Mouse (Mus musculus) lung, postnatal 36 days (tissue): ENCODE measurements around the gene Myo10.

ENCODE experiments used
- DNase-seq: peaks from one replicate; pipeline ENCODE4 v3.0.0; 2022; ENCODE audit warnings: mixed read lengths

Myo10 gene

GRCm38 (mm10) chr15:25652933-25653332, 30.6 kb downstream of the Myo10 start:
- DNase-seq = no peak

DNA sequence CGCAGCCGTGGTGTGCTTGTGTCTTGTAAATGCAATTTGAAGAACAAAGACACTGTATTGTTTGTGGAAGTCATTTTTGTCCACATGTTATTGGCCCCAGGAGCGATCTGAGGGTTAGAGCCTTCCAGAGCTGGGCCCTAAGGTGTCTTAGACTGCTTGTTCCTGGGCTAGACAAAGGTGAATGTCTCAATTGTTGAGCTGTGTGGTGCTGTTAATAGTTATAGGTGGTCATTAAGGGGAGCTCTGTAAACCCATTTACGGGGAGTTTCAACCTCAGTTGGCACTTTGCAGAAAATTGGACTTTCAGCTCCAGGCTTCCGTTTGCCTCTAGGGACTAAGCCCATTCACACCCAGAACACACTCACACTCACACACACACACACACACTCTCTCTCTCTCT, 31.4 kb downstream of the Myo10 start:
- no peak for DNase-seq

- no peak for DNase-seq
These were observed 40.7 kb downstream of the Myo10 start for GRCm38 (mm10) chr15:25662833-25663519.

- no peak for DNase-seq
These were observed 47.2 kb downstream of the Myo10 start for GRCm38 (mm10) chr15:25669283-25670247.

GRCm38 (mm10) chr15:25673231-25673980, 51.1 kb downstream of the Myo10 start:
- no peak for DNase-seq

GRCm38 (mm10) chr15:25674099-25674931, 52.0 kb downstream of the Myo10 start:
- DNase-seq = no peak

DNA sequence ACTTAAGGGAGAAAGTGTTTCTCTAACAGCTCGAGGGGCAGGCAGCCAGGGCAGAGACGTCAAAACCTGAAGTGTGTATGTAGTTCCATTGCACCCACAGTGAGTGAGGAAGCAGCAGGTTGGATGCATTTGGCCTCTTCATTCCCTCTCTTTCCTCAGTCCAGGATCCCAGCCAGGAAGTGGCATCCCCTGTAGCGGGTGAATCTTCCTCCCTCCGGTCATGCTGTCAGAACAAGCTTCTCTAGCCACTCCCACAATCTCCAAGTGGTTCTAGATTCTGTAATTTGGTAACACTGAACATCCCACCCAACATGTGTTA, 52.6 kb downstream of the Myo10 start:
- no peak for DNase-seq

GRCm38 (mm10) chr15:25675359-25675758, 53.0 kb downstream of the Myo10 start:
- DNase-seq = no peak

- no peak for DNase-seq
These were observed 53.9 kb downstream of the Myo10 start for GRCm38 (mm10) chr15:25676056-25676785.

DNA sequence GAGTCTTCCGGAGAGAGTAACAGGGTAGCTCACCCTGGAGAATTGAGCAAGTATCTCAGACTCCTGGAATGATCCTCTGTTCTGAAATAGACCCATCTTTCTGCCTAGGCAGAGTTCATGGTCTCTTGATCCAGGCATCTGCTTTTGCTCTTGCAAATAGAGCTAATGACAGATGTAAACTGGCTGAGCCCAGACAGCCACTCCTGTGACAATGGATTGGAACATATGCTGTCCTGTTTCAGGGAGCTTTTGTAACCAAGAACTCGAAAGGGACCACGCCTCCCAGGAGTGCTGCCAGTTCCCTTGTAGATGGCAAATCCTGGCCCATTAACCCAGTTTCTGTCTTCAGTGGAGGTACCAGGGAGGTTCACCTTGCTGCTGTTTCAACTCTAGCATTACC, 56.8 kb downstream of the Myo10 start:
- peak; percentile 87 for DNase-seq

- DNase-seq = no peak
These were observed 57.3 kb downstream of the Myo10 start for GRCm38 (mm10) chr15:25679616-25680015.

DNA sequence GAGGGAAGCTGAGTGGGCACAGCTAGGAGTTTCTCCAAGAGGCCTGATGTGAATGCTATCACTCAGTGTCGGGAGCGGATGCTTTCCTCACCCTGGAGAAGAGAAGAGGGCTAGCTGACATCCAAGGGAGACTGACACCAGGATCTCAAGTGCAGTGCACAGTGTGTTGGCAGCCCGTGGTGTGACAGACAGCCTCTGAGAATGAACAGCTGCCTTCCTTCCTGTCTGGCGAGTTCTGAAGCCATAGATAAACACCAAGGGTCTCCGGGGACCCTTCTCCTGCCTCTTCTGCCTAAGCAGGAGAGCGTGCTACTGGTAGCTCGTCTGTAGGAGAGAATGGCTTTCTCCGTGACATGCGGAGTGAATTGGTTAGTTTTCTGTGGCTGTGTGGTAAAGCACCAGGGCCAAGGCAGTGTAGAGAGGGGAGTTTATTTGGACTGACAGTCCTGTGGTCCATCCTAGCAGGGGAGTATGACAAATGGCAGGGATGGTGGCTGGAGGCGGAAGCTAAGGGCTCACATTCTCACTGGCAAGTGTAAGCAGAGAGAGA, 58.0 kb downstream of the Myo10 start:
- peak; percentile 41 for DNase-seq

DNA sequence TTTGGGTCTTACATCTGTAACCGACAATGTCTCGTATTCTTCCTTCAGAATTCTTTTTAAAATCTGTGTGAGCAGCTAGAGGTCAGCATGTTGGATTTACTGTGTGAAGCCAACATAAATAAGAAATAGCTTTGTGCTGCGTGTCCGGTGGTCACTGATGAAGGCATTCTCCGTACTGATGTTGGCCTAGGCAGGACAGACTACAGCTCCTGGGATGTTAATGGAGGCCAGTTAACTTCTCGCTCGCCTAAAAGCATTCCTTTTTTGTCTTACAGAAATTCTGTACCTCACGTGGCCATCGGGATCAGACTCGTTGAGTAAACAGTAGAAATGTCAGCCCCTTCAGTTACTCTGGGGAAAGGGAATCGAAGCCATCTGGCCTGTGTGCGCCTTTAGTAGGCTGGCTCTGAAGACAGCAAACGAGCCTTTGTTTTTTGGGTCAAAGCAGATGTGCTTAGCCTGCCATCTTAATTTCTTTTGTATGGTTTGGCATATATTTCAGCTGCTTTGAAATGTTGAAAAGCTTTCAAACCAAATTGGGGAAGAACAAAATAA, 60.7 kb downstream of the Myo10 start:
- no peak for DNase-seq

DNA sequence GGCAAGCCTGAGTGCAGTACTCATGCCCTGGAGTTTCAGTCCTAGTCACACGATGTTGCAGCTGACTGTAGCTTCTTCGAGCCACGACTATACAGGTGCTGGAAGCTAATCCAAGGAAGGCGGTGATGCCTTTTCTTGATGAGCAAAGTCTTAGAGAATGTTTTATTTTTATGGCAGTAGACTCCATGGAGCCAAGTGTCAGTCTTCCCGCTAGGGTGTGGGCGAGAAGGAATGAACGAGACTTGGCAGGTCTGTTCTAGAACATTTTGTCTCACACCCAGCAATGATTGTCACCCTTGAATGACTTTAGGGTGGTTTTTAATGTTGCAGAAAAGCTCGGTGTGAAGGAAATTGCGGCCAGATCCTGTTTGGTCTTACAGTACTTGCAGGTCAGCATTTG, 62.9 kb downstream of the Myo10 start:
- DNase-seq = no peak

DNA sequence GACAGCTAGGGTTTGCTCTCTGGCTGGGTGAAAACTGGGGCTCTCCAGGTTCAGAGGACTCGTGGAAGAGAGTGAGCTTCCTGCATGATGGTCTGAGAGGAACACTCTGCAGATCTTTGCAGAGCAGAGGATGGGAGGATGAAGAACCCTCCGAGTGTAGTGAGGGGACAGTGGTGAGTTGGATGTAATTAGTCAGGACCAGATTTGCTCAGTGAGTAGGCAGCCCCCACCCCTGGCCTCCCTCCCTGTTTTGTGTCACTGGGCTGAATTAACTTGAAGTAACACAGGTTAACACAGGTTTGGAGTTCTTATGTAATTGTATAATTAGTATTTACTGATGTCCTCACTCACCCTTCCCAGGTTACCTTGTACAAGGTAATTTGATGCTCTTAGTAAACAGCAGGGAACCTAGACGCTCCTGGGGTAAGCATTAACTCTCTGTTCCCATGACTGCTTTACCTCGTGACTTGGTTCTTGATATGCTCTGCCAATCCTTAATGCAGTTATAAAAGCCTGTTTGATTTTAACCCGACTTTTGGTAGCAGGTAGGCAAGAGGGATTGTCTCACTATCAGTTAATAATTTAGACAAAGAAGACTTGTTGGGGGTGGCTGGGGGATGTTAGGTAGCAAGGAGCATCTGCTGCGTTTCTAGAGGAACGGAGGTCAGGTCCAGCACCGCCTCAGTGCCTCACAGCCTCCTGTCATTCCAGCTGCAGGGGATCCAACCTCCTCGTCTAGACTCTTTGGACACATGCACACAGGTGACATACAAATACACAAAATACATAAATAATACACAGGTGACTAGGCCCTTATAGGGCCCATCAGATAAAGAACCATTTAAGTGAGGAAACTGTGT, 66.3 kb downstream of the Myo10 start:
- no peak for DNase-seq

DNA sequence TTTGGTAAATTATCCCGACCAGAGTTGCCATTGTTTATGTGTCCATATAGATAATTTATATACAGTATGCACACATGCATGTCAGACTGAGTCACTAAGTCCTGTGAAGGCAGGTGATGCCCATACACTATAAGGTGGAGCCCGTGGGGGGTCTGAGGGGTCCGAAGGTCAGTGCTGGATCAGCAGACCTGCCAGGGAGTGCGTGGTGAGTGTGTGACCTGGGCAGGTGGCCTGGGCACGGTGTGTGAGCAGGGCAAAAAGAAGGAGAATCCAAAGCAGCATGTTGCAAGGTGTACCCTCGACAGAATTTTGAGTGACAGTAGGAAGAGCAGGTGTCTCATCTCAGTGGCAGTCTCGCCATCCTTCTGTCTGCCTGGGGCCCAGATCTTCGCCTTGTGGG, 67.2 kb downstream of the Myo10 start:
- DNase-seq = no peak

DNA sequence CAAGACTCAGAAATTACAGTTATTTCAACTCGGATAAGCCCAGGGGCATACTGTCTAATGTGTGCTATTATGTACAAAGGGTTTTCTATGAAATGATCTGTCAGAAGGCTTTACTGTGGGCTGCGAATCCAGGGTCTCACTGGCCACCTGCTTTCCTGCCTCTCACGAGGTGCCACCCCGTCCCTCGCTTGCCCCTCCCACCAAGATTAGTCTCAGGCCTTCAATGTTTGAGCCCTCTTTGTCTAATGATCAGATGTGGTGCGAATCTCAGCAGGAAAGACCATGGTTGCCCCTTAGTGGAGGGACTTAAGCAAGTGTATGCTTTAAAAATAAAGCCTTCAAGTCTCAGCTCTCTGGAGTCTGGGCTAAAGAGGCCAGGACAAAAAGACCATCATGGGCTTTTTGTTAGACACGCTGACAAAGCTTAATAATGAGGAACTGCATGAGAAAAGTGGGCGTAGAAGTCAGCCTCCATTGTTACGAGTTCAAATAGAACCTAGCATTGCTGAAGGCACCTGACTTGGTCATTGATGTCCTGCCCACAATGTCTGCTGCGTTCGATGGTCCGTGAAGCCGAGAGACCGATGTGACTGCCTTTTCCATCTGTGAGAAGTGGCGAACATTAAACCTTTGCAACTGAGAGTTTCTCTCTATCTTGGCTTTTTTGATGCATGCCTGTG, 67.9 kb downstream of the Myo10 start:
- DNase-seq = no peak

- DNase-seq = no peak
These were observed 68.4 kb downstream of the Myo10 start for GRCm38 (mm10) chr15:25690746-25691105.

DNA sequence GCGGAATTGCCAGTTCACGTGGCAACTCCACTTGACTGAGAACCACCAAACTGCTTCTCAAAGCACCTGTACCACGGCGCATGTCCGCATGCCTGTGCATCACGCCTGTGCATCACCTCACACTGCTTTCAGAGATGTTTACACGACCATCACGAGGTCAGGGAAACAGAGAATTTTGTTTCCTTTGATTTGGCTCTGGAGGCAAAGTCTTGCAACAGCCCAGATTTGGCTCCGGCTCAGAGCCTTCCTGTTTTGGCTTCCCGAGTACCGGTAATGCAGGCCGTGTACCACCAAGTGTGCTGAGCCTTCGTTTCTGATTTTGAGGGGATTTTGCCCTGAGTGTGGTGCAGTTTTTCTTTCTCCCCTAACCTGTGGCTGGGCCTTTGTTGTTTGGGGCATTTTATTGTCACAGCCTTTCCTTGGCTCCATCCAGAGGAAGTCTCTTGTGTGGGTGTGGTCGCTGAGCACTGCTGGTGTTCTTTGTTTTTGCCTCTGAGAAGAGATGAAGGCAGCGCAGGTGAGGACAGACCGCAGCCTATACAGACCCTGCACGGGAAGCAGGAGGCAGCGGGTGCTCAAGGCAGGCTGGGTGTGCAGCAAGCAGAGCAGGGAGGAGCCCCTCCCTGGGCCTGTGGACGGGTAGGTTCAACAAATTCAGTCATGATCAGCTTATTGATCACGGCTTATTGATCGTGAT, 70.1 kb downstream of the Myo10 start:
- peak; percentile 70 for DNase-seq
